Mouse (Mus musculus) myocyte (in vitro differentiated cells): ENCODE results near the gene Lsm12. TPM values are rescaled to one million over a fixed set of nuclear protein-coding genes. Genes with fewer than 3 reads are reported as not detected.

Source experiments
- H3K27me3 ChIP-seq: one replicate; pipeline ENCODE4 v1.6.1; 2011; ENCODE audit not compliant: control insufficient read depth, insufficient read depth, insufficient read length
- H3K36me3 ChIP-seq: one replicate; pipeline ENCODE4 v1.6.1; 2011; ENCODE audit not compliant: control insufficient read depth, insufficient read depth
- H3K4me2 ChIP-seq: one replicate; pipeline ENCODE4 v1.6.1; 2011; ENCODE audit warnings: low read depth, control low read depth
- H3K4me3 ChIP-seq: one replicate; pipeline ENCODE4 v1.5.1; 2011; ENCODE audit warnings: mild to moderate bottlenecking, control low read depth, moderate library complexity
- H3K79me2 ChIP-seq: one replicate; pipeline ENCODE4 v1.6.1; 2011; ENCODE audit not compliant: control insufficient read depth, insufficient read depth
- H3ac ChIP-seq: one replicate; pipeline ENCODE4 v1.6.1; 2011; ENCODE audit not compliant: control insufficient read depth, insufficient read length
- CEBPB ChIP-seq: IDR thresholded peaks from 2 replicates; pipeline ENCODE4 v1.6.1; 2011; ENCODE audit warnings: mild to moderate bottlenecking, moderate library complexity; ENCODE audit not compliant: poor library complexity, insufficient read depth, severe bottlenecking
- E2F4 ChIP-seq: IDR thresholded peaks from one replicate; pipeline ENCODE4 v1.6.1; 2011; ENCODE audit warnings: mild to moderate bottlenecking, control low read depth, moderate library complexity; ENCODE audit not compliant: insufficient read depth
- MAX ChIP-seq: IDR thresholded peaks from one replicate; pipeline ENCODE4 v1.6.1; 2011; ENCODE audit warnings: low read depth, mild to moderate bottlenecking, control low read depth
- MYOD1 ChIP-seq, 3 experiments: IDR thresholded peaks; one replicate each; pipeline ENCODE4 v1.6.1; 2011; ENCODE audit warnings: control low read depth in 2 of 3, low read depth in 2 of 3, mild to moderate bottlenecking in 2 of 3, moderate library complexity in 1 of 3; ENCODE audit not compliant: insufficient read length in 2 of 3, control insufficient read depth in 1 of 3
- MYOG ChIP-seq, 3 experiments: IDR thresholded peaks; one replicate each; pipeline ENCODE4 v1.6.1; 2011; ENCODE audit warnings: control low read depth in 2 of 3, low read depth in 2 of 3, mild to moderate bottlenecking in 2 of 3; ENCODE audit not compliant: insufficient read length in 2 of 3, control insufficient read depth in 1 of 3, insufficient read depth in 1 of 3
- POLR2A ChIP-seq: IDR thresholded peaks from one replicate; pipeline ENCODE4 v1.6.1; 2011; ENCODE audit warnings: low read depth, mild to moderate bottlenecking, control low read depth, moderate library complexity; ENCODE audit not compliant: insufficient read length
- POLR2AphosphoS2 ChIP-seq: IDR thresholded peaks from one replicate; pipeline ENCODE4 v1.6.1; 2011; ENCODE audit warnings: low read depth, control low read depth; ENCODE audit not compliant: insufficient read length
- REST ChIP-seq: IDR thresholded peaks from one replicate; pipeline ENCODE4 v1.6.1; 2011; ENCODE audit warnings: mild to moderate bottlenecking, control low read depth, moderate library complexity; ENCODE audit not compliant: insufficient read depth, insufficient read length
- SRF ChIP-seq: IDR thresholded peaks from one replicate; pipeline ENCODE4 v1.6.1; 2011; ENCODE audit warnings: low read depth; ENCODE audit not compliant: control insufficient read depth, insufficient read length
- TCF12 ChIP-seq: IDR thresholded peaks from one replicate; pipeline ENCODE4 v1.6.1; 2011; ENCODE audit warnings: mild to moderate bottlenecking, control low read depth; ENCODE audit not compliant: poor library complexity, insufficient read depth, severe bottlenecking
- TCF3 ChIP-seq: IDR thresholded peaks from one replicate; pipeline ENCODE4 v1.6.1; 2011; ENCODE audit warnings: low read depth, control low read depth; ENCODE audit not compliant: insufficient read length
- USF1 ChIP-seq: IDR thresholded peaks from one replicate; pipeline ENCODE4 v1.6.1; 2011; ENCODE audit warnings: low read depth, mild to moderate bottlenecking, control low read depth, moderate library complexity
- polyA plus RNA-seq: library from polyadenylated mRNA; unstranded; fragments of >200 nt; fragmentation: generic; extraction: Trizol; gene quantifications from one replicate; pipeline ENCODE4 v1.2.1, GENCODE M21; 2012; ENCODE audit warnings: missing spikeins

The Lsm12 gene
- polyA plus RNA-seq, 1 experiment = 33.1 TPM

DNA sequence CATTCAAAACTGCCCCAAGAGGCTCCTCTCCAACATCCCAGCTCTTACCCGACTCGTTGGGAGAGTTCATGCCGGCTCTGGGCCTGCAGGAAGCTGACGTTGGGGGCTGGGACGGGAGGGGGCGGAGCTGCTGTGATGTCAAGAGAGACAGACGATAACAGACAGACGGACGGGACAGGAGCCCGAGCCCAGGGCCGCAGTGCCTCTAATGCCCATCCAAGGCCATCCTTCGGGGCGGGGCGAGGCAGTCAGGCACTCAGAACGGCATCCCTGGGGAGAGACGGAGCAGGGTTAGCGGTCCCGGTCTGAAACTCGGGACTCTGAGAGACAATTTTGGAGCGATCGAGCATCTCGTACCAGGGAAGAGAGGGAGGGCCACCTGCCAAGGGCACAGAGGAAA, 39.6 kb upstream of the Lsm12 start:
- H3K27me3 ChIP-seq = no peaks in the 10 kb centered on the region
- TF ChIP-seq TCF12 = no peak
- no peak for TF ChIP-seq USF1
- TF ChIP-seq E2F4 = no peak
- no peak for TF ChIP-seq MAX
- no peak for TF ChIP-seq MYOD1 (IDR thresholded peaks at IDR 0.05; ENCODE audit: control insufficient read depth in 1 of 3, insufficient read length in 2 of 3, low read depth in 2 of 3)
- no peak for TF ChIP-seq SRF
- TF ChIP-seq POLR2AphosphoS2 = no peak
- no peak for TF ChIP-seq CEBPB
- no peak for TF ChIP-seq REST
- no peak overlapping the region for H3K4me3 ChIP-seq
- peaks cover 4% of the 10 kb centered on the region for H3K79me2 ChIP-seq
- H3K36me3 ChIP-seq = no peaks in the 10 kb centered on the region
- peak overlapping the region; percentile 40 for H3K4me2 ChIP-seq
- H3ac ChIP-seq = no peak overlapping the region

DNA sequence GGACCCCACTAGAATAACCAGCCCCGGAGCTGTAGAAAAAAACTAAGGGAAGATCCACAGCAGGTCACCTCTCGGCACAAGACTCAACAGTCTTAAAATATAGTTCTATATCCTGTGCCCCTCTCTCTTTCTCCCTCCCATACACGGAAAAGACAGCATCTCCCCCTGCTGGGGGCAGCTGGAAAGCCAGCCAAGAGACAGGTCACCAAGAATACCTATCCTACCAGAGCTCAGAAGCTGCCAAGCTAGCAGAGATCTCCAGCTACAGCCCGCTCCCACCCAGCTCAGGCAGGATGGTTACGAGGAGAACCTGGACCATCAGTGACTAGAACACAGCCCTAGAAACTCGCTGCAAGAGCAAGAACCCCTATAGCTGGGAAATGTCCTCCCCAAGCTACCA, 38.1 kb upstream of the Lsm12 start:
- TF ChIP-seq POLR2A (no peak), SRF (no peak), TCF3 (no peak), MYOG (IDR thresholded peaks at IDR 0.05; ENCODE audit: control insufficient read depth in 1 of 3, insufficient read depth in 1 of 3, insufficient read length in 2 of 3, low read depth in 2 of 3) (no peak), POLR2AphosphoS2 (no peak), REST (no peak)
- H3K36me3 ChIP-seq = no peaks in the 10 kb centered on the region
- no peak overlapping the region for H3K4me2 ChIP-seq

DNA sequence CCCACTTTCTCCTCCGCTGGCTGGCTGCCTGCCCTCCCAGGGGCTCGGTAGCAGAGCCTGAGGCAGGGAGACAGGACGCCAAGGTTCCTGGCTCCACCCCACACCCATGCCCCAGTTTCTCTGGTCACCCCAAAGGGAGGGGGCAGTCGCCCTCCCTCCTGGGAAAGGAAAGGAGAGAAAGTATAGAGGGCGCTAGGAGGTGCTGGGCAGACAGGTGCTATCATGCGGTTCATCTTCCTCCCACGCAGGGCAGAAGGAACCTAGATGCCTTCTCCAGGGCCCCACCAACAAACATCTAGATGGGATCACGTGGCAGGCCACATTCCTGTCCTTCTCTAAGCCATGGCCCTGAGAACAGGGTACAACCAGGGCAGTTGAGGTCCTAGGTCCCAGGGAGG, 36.9 kb upstream of the Lsm12 start:
- peaks cover 10% of the 10 kb centered on the region for H3K79me2 ChIP-seq
- H3K36me3 ChIP-seq = no peaks in the 10 kb centered on the region
- TF ChIP-seq TCF12 (no peak), MYOD1 (IDR thresholded peaks at IDR 0.05; ENCODE audit: control insufficient read depth in 1 of 3, insufficient read length in 2 of 3, low read depth in 2 of 3) (no peak), E2F4 (no peak), MYOG (IDR thresholded peaks at IDR 0.05; ENCODE audit: control insufficient read depth in 1 of 3, insufficient read depth in 1 of 3, insufficient read length in 2 of 3, low read depth in 2 of 3) (no peak), SRF (no peak), CEBPB (no peak)
- no peak overlapping the region for H3K4me2 ChIP-seq
- no peak overlapping the region for H3ac ChIP-seq
- H3K27me3 ChIP-seq = no peaks in the 10 kb centered on the region
- H3K4me3 ChIP-seq = no peak overlapping the region

More for the DNA sequence above, 38.1 kb upstream of the Lsm12 start:
- Histone ChIP-seq H3K27me3 (no peaks in the 10 kb centered on the region), H3K4me3 (no peak overlapping the region), H3ac (no peak overlapping the region), H3K79me2 (peaks cover 4% of the 10 kb centered on the region)

DNA sequence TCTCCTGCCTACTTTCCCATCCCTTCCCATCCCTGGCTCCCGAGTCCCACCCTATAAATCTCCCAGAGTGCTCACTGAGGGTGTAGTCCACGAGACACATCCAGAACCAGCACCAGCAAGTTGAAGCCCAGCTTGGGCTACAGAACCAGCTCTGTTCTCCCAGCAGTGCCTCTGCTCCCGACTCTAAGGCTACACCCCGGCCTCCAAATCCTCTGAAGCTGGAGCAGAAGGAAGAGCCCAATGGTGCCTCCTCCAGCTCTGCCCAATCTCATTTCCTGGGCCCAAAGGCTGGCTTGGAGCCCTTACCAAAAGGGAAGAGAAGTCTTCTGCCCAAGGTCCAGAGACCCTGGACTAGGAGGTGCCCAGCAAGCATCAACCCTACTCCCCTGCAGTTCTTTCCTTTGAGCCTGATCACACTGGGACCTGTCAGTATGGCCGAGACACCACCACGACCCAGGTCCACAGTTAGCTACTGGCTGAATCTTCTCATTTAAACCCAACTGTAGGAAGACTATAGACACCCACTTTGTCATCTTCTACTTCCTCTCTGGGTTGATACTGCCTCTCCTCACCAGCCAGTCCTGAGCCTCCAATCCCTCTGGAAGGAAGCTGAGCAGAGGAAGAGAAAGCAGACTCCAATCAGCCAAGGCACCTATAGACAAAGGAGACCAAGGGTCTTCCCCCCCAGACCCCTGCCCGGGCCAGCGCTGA, 36.3 kb upstream of the Lsm12 start:
- H3K4me3 ChIP-seq = no peak overlapping the region
- H3K79me2 ChIP-seq = peaks cover 12% of the 10 kb centered on the region
- no peaks in the 10 kb centered on the region for H3K36me3 ChIP-seq
- H3K27me3 ChIP-seq = no peaks in the 10 kb centered on the region
- H3ac ChIP-seq = no peak overlapping the region
- no peak for TF ChIP-seq REST
- no peak for TF ChIP-seq MYOG (IDR thresholded peaks at IDR 0.05; ENCODE audit: control insufficient read depth in 1 of 3, insufficient read depth in 1 of 3, insufficient read length in 2 of 3, low read depth in 2 of 3)
- no peak for TF ChIP-seq CEBPB
- no peak for TF ChIP-seq E2F4
- no peak for TF ChIP-seq TCF3
- no peak for TF ChIP-seq POLR2A
- TF ChIP-seq MAX = no peak
- no peak for TF ChIP-seq SRF
- no peak for TF ChIP-seq TCF12
- no peak for TF ChIP-seq USF1
- TF ChIP-seq MYOD1 (IDR thresholded peaks at IDR 0.05; ENCODE audit: control insufficient read depth in 1 of 3, insufficient read length in 2 of 3, low read depth in 2 of 3) = no peak
- TF ChIP-seq POLR2AphosphoS2 = no peak
- H3K4me2 ChIP-seq = no peak overlapping the region

DNA sequence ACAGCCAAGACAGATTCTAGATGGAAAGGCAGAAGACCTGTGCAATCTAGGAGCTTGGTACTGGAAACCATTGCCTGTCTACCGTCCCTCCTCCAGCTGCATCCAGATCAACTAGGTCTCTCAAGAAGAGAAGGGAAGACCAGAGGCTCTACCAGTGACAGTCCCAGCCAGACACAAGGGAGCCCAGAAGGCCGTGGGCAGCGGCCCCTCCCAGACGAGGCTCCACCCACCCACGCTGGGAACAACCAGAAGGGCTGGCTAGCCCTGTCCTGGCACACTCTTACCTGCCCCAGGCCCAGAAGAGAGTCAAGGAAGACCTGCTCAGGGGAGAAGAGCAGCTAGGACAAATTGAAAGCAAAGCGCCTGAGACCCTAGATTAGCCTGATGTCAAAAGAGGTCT, 35.4 kb upstream of the Lsm12 start:
- Histone ChIP-seq H3ac (no peak overlapping the region), H3K27me3 (no peaks in the 10 kb centered on the region), H3K4me2 (no peak overlapping the region), H3K4me3 (no peak overlapping the region), H3K36me3 (no peaks in the 10 kb centered on the region), H3K79me2 (peaks cover 21% of the 10 kb centered on the region)
- no peak for TF ChIP-seq USF1
